17 mouse cellular contexts compared by ENCODE assay signal in the genomic region with DNA sequence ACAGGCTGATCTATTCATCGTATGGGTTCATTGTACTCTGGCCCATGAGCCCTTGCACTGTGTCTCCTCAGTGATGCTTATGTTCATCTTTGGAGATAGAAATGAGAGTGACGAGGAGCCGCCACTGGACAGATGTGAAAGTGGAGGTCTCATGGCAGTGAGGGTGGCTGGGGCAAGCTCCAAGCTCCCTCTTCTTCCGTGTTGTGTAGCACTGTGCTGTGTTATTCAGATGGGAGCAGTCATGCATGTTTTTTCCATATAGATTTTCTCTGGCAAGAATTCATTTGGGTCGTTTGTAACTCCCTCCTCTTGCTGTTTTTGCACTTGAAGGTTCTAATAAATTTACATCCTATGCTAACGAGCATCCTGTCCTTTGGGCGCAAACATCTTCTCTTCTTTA. TPM values are rescaled to one million over a fixed set of nuclear protein-coding genes. Genes with fewer than 3 reads are reported as not detected.
"Had no signal": no experiment of that assay in that cellular context is flagged by ENCODE, and none has a peak within 500 bp of the region (broad histone marks: within the 10 kb centered on the region; RNA-seq: fewer than 3 reads in every experiment).

No protein-coding gene starts in this region.

- H3K4me3 ChIP-seq: limb, embryonic 12.5 days; liver, embryonic 13.5 days; lung, embryonic 15.5 days; megakaryocyte, embryonic 14.5 days had no signal

- H3K27me3 ChIP-seq: liver, embryonic 13.5 days; lung, embryonic 15.5 days; megakaryocyte, embryonic 14.5 days had no signal

- H3K36me3 ChIP-seq: limb, embryonic 12.5 days; liver, embryonic 13.5 days; lung, embryonic 15.5 days had no signal

- ATAC-seq: intestine, embryonic 16.5 days; liver, postnatal 0 days had no signal

- H3K4me2 ChIP-seq: limb, embryonic 12.5 days; liver, embryonic 13.5 days; lung, embryonic 15.5 days; midbrain, embryonic 11.5 days had no signal

- H3K9ac ChIP-seq: limb, embryonic 12.5 days; liver, embryonic 13.5 days; liver, postnatal 0 days; lung, embryonic 15.5 days had no signal

- H3K27ac ChIP-seq: kidney, postnatal 0 days; limb, embryonic 12.5 days; liver, embryonic 13.5 days; lung, embryonic 15.5 days; macrophage; stomach, postnatal 0 days had no signal

- DNase-seq: kidney, adult 2 months; kidney, postnatal 36 days; layer of hippocampus, adult 9-11 months; layer of hippocampus, postnatal 36 days; liver; liver, embryonic 13.5 days; liver, postnatal 0 days; lung, postnatal 14 days; thymus, postnatal 4 days had no signal

- H3K4me1 ChIP-seq: liver, embryonic 13.5 days; lung, embryonic 15.5 days; megakaryocyte, embryonic 14.5 days had no signal

- H3K9me3 ChIP-seq: limb, embryonic 12.5 days; liver, embryonic 13.5 days; lung, embryonic 15.5 days; megakaryocyte, embryonic 14.5 days had no signal

RNA-seq across cellular contexts. Expression of a gene that starts 21.2 kb away (rescaled TPM):
- polyA plus RNA-seq: intestine, embryonic 16.5 days; limb, embryonic 12.5 days; liver, embryonic 13.5 days; macrophage; stomach, postnatal 0 days had no signal
